Mouse (Mus musculus) bone marrow, adult 2 months (tissue): ENCODE measurements at regions not wholly inside any gene's neighbourhood (a gene's known extent, or its start where the extent isn't known, plus 50 kb on each side); places are given as distances from the start of the nearest gene placed in this dataset.

ENCODE experiments used
- H3K27ac ChIP-seq: fragments of 200-500 bp; 2 replicates; pipeline ENCODE4 v1.5.1; 2012; ENCODE audit warnings: low read depth, mild to moderate bottlenecking, control low read depth, inconsistent platforms, low read length; ENCODE audit not compliant: control insufficient read depth, poor library complexity, insufficient read depth
- H3K4me1 ChIP-seq: fragments of 200-500 bp; 2 replicates; pipeline ENCODE4 v1.6.1; 2011; ENCODE audit warnings: low read length; ENCODE audit not compliant: control insufficient read depth, insufficient read depth
- H3K4me3 ChIP-seq: fragments of 200-500 bp; replicated peaks from 2 replicates; pipeline ENCODE3; 2011; ENCODE audit warnings: mild to moderate bottlenecking, low read depth, low read length, control low read depth; ENCODE audit not compliant: control insufficient read depth
- CTCF ChIP-seq: fragments of 200-500 bp; IDR thresholded peaks from 2 replicates; pipeline ENCODE4 v1.5.1; 2011; ENCODE audit warnings: low read length, control low read depth; ENCODE audit not compliant: control insufficient read depth, insufficient read depth
- POLR2A ChIP-seq: fragments of 200-500 bp; IDR thresholded peaks from 2 replicates; pipeline ENCODE4 v1.6.1; 2011; ENCODE audit warnings: low read depth, mild to moderate bottlenecking, control low read depth, low read length, borderline replicate concordance; ENCODE audit not compliant: control insufficient read depth
- WGBS: fragments of 180-500 bp; shearing (Covaris S2); methylation state at CpG from one replicate; pipeline ENCODE4 v1.1.7; 2018; 5-methylcytosine and 5-hydroxymethylcytosine counted together

DNA sequence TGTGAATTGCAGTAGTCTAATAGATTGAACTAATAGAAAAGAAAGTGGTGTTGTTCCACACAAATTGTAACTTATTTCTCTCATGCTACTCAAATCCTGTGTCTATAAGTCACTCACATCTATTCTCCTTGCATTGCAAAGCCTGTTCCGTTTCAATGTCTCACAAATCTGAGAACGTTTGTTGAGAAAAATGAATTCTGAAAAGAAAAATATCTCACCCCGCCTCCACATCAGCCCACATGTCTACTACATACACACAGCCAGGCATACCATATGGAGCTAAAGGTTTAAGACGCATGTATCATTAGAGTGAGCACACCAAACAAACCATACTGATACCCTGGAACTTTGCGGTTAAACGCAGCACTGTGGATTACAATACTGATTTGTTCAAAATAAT is 258.0 kb downstream of the Zpld1 start:
- Histone ChIP-seq H3K27ac (no peak overlapping the region), H3K4me1 (no peaks in the 10 kb centered on the region), H3K4me3 (no peak overlapping the region)
- 80% methylated on average over 6 of the region's 6 CpGs for WGBS
- TF ChIP-seq CTCF (no peak), POLR2A (no peak)

- no peaks in the 10 kb centered on the region for H3K4me1 ChIP-seq
- TF ChIP-seq CTCF (no peak), POLR2A (no peak)
- no peak overlapping the region for H3K27ac ChIP-seq
- 67% methylated on average over 2 of the region's 2 CpGs for WGBS
- no peak overlapping the region for H3K4me3 ChIP-seq
These were observed 296.0 kb downstream of the Zpld1 start for GRCm38 (mm10) chr16:55001661-55002289.

- no peaks in the 10 kb centered on the region for H3K4me1 ChIP-seq
- no peak overlapping the region for H3K27ac ChIP-seq
- TF ChIP-seq POLR2A (no peak), CTCF (no peak)
- WGBS, result 34% methylated on average over 4 of the region's 4 CpGs
- H3K4me3 ChIP-seq, result no peak overlapping the region
These were observed 306.1 kb downstream of the Zpld1 start for GRCm38 (mm10) chr16:54991595-54992240.

DNA sequence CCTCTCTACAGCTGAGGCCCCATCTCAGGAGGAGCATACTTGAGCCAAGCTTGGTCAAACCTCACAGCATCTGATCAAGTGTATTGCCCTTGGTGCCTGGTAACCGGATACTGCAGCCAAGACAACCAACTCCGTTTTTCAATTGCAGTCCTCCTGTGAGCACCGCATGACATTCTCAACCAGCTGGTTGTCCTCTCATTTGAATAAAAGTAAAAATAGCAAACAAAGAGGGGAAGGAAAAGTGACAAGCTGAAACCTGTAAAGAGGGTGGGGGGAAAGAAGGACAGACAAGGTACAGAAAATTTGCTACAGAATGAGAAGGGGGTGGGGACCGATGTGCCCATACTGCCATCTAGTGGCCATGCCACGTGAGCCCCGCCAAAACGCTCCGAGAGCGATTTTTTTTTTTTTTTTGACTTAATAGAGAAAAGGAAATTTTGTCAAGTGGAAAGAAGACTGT is 314.0 kb downstream of the Zpld1 start:
- TF ChIP-seq POLR2A (no peak), CTCF (peak; percentile 57)
- 8% methylated on average over 9 of the region's 9 CpGs for WGBS
- no peak overlapping the region for H3K27ac ChIP-seq
- H3K4me3 ChIP-seq, result no peak overlapping the region
- H3K4me1 ChIP-seq, result no peaks in the 10 kb centered on the region

GRCm38 (mm10) chr16:54970356-54970755 is 327.4 kb downstream of the Zpld1 start:
- 77% methylated on average over 6 of the region's 6 CpGs for WGBS
- TF ChIP-seq POLR2A, result no peak
- no peak for TF ChIP-seq CTCF
- no peak overlapping the region for H3K4me3 ChIP-seq
- no peaks in the 10 kb centered on the region for H3K4me1 ChIP-seq
- no peak overlapping the region for H3K27ac ChIP-seq

DNA sequence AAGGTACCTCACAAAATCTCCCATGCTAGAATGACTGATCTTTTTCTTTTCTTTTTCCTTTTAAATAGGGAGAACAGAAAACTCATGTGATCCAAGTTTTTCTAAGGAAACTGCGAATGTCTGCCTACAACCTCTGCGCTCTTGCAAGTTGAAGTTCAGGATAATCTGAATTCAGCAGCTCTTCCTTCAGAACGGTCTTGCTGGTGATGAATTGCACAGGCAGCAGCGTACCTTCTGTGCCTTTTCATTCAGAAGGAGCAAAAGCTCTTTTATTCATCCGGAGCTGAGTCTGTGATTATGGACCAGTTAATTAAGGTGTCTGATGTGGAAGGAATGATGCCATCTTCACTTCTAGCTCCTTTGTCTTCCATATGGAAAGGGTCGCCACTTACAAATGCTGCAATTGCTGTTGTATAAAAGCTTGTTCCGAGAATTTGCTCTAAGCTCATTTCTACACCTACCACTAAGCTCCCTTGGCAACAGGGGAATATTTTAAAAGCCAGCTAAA is 353.9 kb downstream of the Zpld1 start:
- Histone ChIP-seq H3K4me1 (no peaks in the 10 kb centered on the region), H3K4me3 (no peak overlapping the region), H3K27ac (no peak overlapping the region)
- WGBS, result 73% methylated on average over 7 of the region's 7 CpGs
- no peak for TF ChIP-seq CTCF

GRCm38 (mm10) chr16:54928259-54928658 is 369.5 kb downstream of the Zpld1 start:
- no peaks in the 10 kb centered on the region for H3K4me1 ChIP-seq
- no peak overlapping the region for H3K4me3 ChIP-seq
- TF ChIP-seq POLR2A, result no peak
- TF ChIP-seq CTCF, result no peak
- 86% methylated on average over 3 of the region's 3 CpGs for WGBS
- no peak overlapping the region for H3K27ac ChIP-seq

GRCm38 (mm10) chr16:54902911-54903310 is 394.9 kb downstream of the Zpld1 start:
- WGBS, result 86% methylated on average over 4 of the region's 4 CpGs
- H3K27ac ChIP-seq, result no peak overlapping the region
- H3K4me3 ChIP-seq, result no peak overlapping the region
- H3K4me1 ChIP-seq, result no peaks in the 10 kb centered on the region
- no peak for TF ChIP-seq CTCF
- no peak for TF ChIP-seq POLR2A

- 57% methylated on average over 1 of the region's 1 CpGs for WGBS
- TF ChIP-seq CTCF (no peak), POLR2A (no peak)
- Histone ChIP-seq H3K4me3 (no peak overlapping the region), H3K27ac (no peak overlapping the region), H3K4me1 (no peaks in the 10 kb centered on the region)
These were observed 396.3 kb downstream of the Zpld1 start for GRCm38 (mm10) chr16:54901461-54901860.

DNA sequence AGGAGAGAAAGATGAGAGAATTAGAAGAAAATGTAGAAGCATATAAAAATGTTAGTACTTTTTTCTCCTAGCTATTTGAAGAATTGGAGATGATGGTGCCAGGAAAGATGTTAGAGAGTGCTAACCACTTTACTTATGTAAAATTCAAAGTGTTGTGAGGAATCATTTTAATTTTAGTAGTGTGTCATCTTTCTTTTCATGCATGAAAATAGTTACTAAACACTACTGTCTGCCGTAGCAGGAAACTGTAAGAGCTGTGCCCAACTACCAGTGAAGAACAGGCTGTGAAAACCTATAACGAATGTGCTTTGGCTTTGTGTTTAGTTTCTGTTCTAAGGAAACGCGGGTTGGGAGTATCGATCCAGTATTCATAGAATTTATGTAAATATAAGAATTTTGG is 403.1 kb downstream of the Zpld1 start:
- Histone ChIP-seq H3K4me3 (no peak overlapping the region), H3K27ac (no peak overlapping the region), H3K4me1 (no peaks in the 10 kb centered on the region)
- 82% methylated on average over 5 of the region's 5 CpGs for WGBS
- TF ChIP-seq POLR2A, result no peak
- TF ChIP-seq CTCF, result no peak
